Mouse (Mus musculus): ENCODE measurements around the gene Micall1. TPM values are rescaled to one million over a fixed set of nuclear protein-coding genes. Genes with fewer than 3 reads are reported as not detected.

Micall1 gene
- polyA plus RNA-seq, 1 experiment: 75.8 TPM

- Histone ChIP-seq H3K27me3 (ENCODE audit: control insufficient read depth, insufficient read depth, low read length) (no peaks in the 10 kb centered on the region), H3K36me3 (ENCODE audit: control insufficient read depth, insufficient read depth, low read length) (peaks cover 3% of the 10 kb centered on the region), H3K4me3 (ENCODE audit: control insufficient read depth, low read depth, low read length) (peak overlapping the region; percentile 99), H3K27ac (ENCODE audit: control insufficient read depth, insufficient read depth, low read depth, low read length) (peak overlapping the region; percentile 84), H3K4me1 (ENCODE audit: control insufficient read depth, insufficient read depth, low read length) (peaks cover 7% of the 10 kb centered on the region)
- TF ChIP-seq POLR2A (IDR thresholded peaks at IDR 0.05; ENCODE audit: control insufficient read depth, low read depth, low read length) (no peak), CTCF (IDR thresholded peaks at IDR 0.05; ENCODE audit: control insufficient read depth, insufficient read depth, insufficient replicate concordance, low read depth, low read length) (no peak)
Measured at GRCm38 (mm10) chr15:79075658-79076365, 32.9 kb upstream of the Micall1 start.

DNA sequence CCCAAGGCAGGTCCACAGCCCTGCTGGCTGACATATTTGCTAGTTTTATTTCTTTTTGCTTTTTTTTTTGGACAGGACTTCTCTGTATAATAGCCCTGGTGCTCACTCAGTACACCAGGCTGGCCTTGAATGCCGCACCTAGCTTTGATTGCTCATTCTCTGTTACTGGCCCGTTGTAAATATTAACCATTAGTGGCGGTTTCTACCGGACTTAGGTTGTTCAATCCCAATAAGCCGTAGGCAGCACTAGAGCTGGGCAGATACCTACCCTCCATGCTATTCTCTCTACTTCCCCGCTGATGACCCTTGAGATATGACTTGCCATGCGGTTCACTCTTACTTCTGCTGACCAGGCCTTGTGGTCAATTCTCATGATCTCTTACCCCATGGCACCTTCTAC lies 29.1 kb upstream of the Micall1 start:
- TF ChIP-seq POLR2A (IDR thresholded peaks at IDR 0.05; ENCODE audit: control insufficient read depth, low read depth, low read length) (no peak), CTCF (IDR thresholded peaks at IDR 0.05; ENCODE audit: control insufficient read depth, insufficient read depth, insufficient replicate concordance, low read depth, low read length) (no peak)
- no peak overlapping the region for H3K4me3 ChIP-seq (ENCODE audit: control insufficient read depth, low read depth, low read length)
- H3K27me3 ChIP-seq (ENCODE audit: control insufficient read depth, insufficient read depth, low read length): no peaks in the 10 kb centered on the region
- no peak overlapping the region for H3K27ac ChIP-seq (ENCODE audit: control insufficient read depth, insufficient read depth, low read depth, low read length)
- peaks cover 3% of the 10 kb centered on the region for H3K36me3 ChIP-seq (ENCODE audit: control insufficient read depth, insufficient read depth, low read length)
- H3K4me1 ChIP-seq (ENCODE audit: control insufficient read depth, insufficient read depth, low read length): peaks cover 4% of the 10 kb centered on the region

DNA sequence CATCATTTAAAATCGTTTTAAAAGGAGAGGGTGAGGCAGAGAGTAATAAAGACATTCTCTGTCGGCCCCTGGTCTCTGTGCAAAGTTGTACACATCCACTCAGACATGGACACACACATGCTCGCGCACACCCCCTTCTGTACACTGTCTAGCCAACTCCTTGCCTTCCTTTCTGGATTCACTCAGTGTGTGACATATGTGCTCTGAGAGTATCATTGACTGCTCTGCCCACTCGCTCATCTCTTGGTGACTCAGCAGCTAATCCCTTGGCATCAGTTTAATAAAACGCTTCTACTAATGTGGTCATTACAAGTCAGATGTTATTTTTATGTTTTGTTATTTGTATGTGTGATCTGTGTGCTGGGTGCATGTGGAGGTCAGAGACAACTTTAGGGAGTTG lies 16.4 kb upstream of the Micall1 start:
- H3K36me3 ChIP-seq (ENCODE audit: control insufficient read depth, insufficient read depth, low read length): peaks cover 3% of the 10 kb centered on the region

GRCm38 (mm10) chr15:79093083-79093839 lies 15.4 kb upstream of the Micall1 start:
- peaks cover 2% of the 10 kb centered on the region for H3K4me1 ChIP-seq (ENCODE audit: control insufficient read depth, insufficient read depth, low read length)
- H3K4me3 ChIP-seq (ENCODE audit: control insufficient read depth, low read depth, low read length): no peak overlapping the region
- no peaks in the 10 kb centered on the region for H3K27me3 ChIP-seq (ENCODE audit: control insufficient read depth, insufficient read depth, low read length)
- TF ChIP-seq CTCF (IDR thresholded peaks at IDR 0.05; ENCODE audit: control insufficient read depth, insufficient read depth, insufficient replicate concordance, low read depth, low read length) (peak; percentile 62; the same call in 1 of the 2 replicates), POLR2A (IDR thresholded peaks at IDR 0.05; ENCODE audit: control insufficient read depth, low read depth, low read length) (no peak)
- no peak overlapping the region; the same call in 1 of the 2 replicates for H3K27ac ChIP-seq (ENCODE audit: control insufficient read depth, insufficient read depth, low read depth, low read length)
- H3K36me3 ChIP-seq (ENCODE audit: control insufficient read depth, insufficient read depth, low read length): peaks cover 3% of the 10 kb centered on the region

More for the DNA sequence above, 16.4 kb upstream of the Micall1 start:
- H3K27me3 ChIP-seq (ENCODE audit: control insufficient read depth, insufficient read depth, low read length): no peaks in the 10 kb centered on the region
- H3K27ac ChIP-seq (ENCODE audit: control insufficient read depth, insufficient read depth, low read depth, low read length): no peak overlapping the region
- no peak overlapping the region for H3K4me3 ChIP-seq (ENCODE audit: control insufficient read depth, low read depth, low read length)
- no peaks in the 10 kb centered on the region for H3K4me1 ChIP-seq (ENCODE audit: control insufficient read depth, insufficient read depth, low read length)
- TF ChIP-seq CTCF (IDR thresholded peaks at IDR 0.05; ENCODE audit: control insufficient read depth, insufficient read depth, insufficient replicate concordance, low read depth, low read length): no peak
- no peak for TF ChIP-seq POLR2A (IDR thresholded peaks at IDR 0.05; ENCODE audit: control insufficient read depth, low read depth, low read length)

- Histone ChIP-seq H3K27me3 (ENCODE audit: control insufficient read depth, insufficient read depth, low read length) (no peaks in the 10 kb centered on the region), H3K27ac (ENCODE audit: control insufficient read depth, insufficient read depth, low read depth, low read length) (no peak overlapping the region), H3K4me3 (ENCODE audit: control insufficient read depth, low read depth, low read length) (no peak overlapping the region), H3K36me3 (ENCODE audit: control insufficient read depth, insufficient read depth, low read length) (peaks cover 3% of the 10 kb centered on the region), H3K4me1 (ENCODE audit: control insufficient read depth, insufficient read depth, low read length) (peaks cover 2% of the 10 kb centered on the region)
- no peak for TF ChIP-seq CTCF (IDR thresholded peaks at IDR 0.05; ENCODE audit: control insufficient read depth, insufficient read depth, insufficient replicate concordance, low read depth, low read length)
- no peak for TF ChIP-seq POLR2A (IDR thresholded peaks at IDR 0.05; ENCODE audit: control insufficient read depth, low read depth, low read length)
Measured at GRCm38 (mm10) chr15:79095483-79095882, 13.2 kb upstream of the Micall1 start.

- Histone ChIP-seq H3K27ac (ENCODE audit: control insufficient read depth, insufficient read depth, low read depth, low read length) (no peak overlapping the region), H3K27me3 (ENCODE audit: control insufficient read depth, insufficient read depth, low read length) (no peaks in the 10 kb centered on the region), H3K4me3 (ENCODE audit: control insufficient read depth, low read depth, low read length) (no peak overlapping the region), H3K4me1 (ENCODE audit: control insufficient read depth, insufficient read depth, low read length) (peaks cover 2% of the 10 kb centered on the region), H3K36me3 (ENCODE audit: control insufficient read depth, insufficient read depth, low read length) (peaks cover 2% of the 10 kb centered on the region)
- no peak for TF ChIP-seq POLR2A (IDR thresholded peaks at IDR 0.05; ENCODE audit: control insufficient read depth, low read depth, low read length)
- TF ChIP-seq CTCF (IDR thresholded peaks at IDR 0.05; ENCODE audit: control insufficient read depth, insufficient read depth, insufficient replicate concordance, low read depth, low read length): no peak
Measured at GRCm38 (mm10) chr15:79096556-79096955, 12.1 kb upstream of the Micall1 start.

- TF ChIP-seq CTCF (IDR thresholded peaks at IDR 0.05; ENCODE audit: control insufficient read depth, insufficient read depth, insufficient replicate concordance, low read depth, low read length) (no peak), POLR2A (IDR thresholded peaks at IDR 0.05; ENCODE audit: control insufficient read depth, low read depth, low read length) (no peak)
- H3K27me3 ChIP-seq (ENCODE audit: control insufficient read depth, insufficient read depth, low read length): no peaks in the 10 kb centered on the region
- peaks cover 2% of the 10 kb centered on the region for H3K4me1 ChIP-seq (ENCODE audit: control insufficient read depth, insufficient read depth, low read length)
- peak overlapping the region; percentile 72 for H3K27ac ChIP-seq (ENCODE audit: control insufficient read depth, insufficient read depth, low read depth, low read length)
- peaks cover 2% of the 10 kb centered on the region for H3K36me3 ChIP-seq (ENCODE audit: control insufficient read depth, insufficient read depth, low read length)
- no peak overlapping the region for H3K4me3 ChIP-seq (ENCODE audit: control insufficient read depth, low read depth, low read length)
Measured at GRCm38 (mm10) chr15:79097135-79097534, 11.6 kb upstream of the Micall1 start.

Data from testis, adult 2 months (tissue).